ENCODE assay signal across 8 mouse cellular contexts in the genomic region with DNA sequence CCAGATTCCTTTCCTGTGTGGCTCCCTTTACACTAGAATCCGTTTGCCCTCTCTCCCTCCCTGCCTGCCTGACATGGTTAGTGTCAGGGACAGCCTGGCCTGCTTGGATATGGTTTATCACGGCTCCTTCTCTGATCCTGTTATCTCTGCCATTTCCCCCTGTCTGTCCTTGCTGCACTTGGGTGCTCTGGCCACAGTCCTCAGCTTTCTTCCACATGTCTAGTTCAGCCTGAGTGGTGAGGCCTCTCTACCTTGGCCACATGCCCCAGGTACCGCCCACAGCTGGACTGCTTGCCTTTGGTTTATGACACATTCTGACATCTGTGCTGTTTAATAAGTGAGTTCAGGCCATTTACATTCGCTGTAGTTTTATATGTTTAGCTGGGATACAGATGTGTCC. TPM values are rescaled to one million over a fixed set of nuclear protein-coding genes. Genes with fewer than 3 reads are reported as not detected.
DNase-seq lines count a peak whose midpoint lies in the region; ATAC-seq lines count a peak whose summit lies in the region.

No protein-coding gene starts in this region.

- DNase-seq in 416B (ENCODE audit: low read depth): peak; percentile 46
- peak; percentile 87 for DNase-seq in adrenal gland, postnatal 10 days
- no peak for DNase-seq in forebrain, embryonic 10.5 days (ENCODE audit: extremely low spot score, low spot score)
- DNase-seq in thymus, postnatal 4 days: no peak

- ATAC-seq in heart, embryonic 13.5 days (ENCODE audit: extremely low read depth, insufficient number of reproducible peaks, low FRiP score, low TSS enrichment): peak; percentile 33; the same call in 1 of the 2 replicates
- peak; percentile 83; the same call in 1 of the 2 replicates for ATAC-seq in limb, embryonic 13.5 days (ENCODE audit: low FRiP score, low read depth)
- ATAC-seq in stomach, embryonic 16.5 days (ENCODE audit: insufficient read depth, low FRiP score): peak; percentile 71; the same call in 1 of the 2 replicates
- no peak for ATAC-seq in frontal cortex, adult (ENCODE audit: low TSS enrichment)

- WGBS in heart, embryonic 13.5 days: 26% methylated on average over 4 of the region's 4 CpGs
- 25% methylated on average over 4 of the region's 4 CpGs for WGBS in limb, embryonic 13.5 days
- WGBS in stomach, embryonic 16.5 days: 50% methylated on average over 4 of the region's 4 CpGs
- 84% methylated on average over 4 of the region's 4 CpGs for WGBS in forebrain, embryonic 10.5 days

- H3K36me3 ChIP-seq in heart, embryonic 13.5 days: peaks cover 4% of the 10 kb centered on the region; the same call in 1 of the 2 replicates
- H3K36me3 ChIP-seq in limb, embryonic 13.5 days: no peaks in the 10 kb centered on the region
- H3K36me3 ChIP-seq in stomach, embryonic 16.5 days (ENCODE audit: control insufficient read depth, insufficient read depth, low read length): no peaks in the 10 kb centered on the region
- peaks cover 40% of the 10 kb centered on the region for H3K36me3 ChIP-seq in forebrain, embryonic 10.5 days (replicated peaks)

- peaks cover 66% of the 10 kb centered on the region for H3K4me1 ChIP-seq in heart, embryonic 13.5 days
- peaks cover 61% of the 10 kb centered on the region for H3K4me1 ChIP-seq in limb, embryonic 13.5 days
- peaks cover 41% of the 10 kb centered on the region for H3K4me1 ChIP-seq in stomach, embryonic 16.5 days (ENCODE audit: control insufficient read depth, insufficient read depth, low read length)
- H3K4me1 ChIP-seq in forebrain, embryonic 10.5 days: peaks cover 70% of the 10 kb centered on the region

- no peak overlapping the region for H3K4me3 ChIP-seq in heart, embryonic 13.5 days
- no peak overlapping the region for H3K4me3 ChIP-seq in limb, embryonic 13.5 days
- no peak overlapping the region for H3K4me3 ChIP-seq in stomach, embryonic 16.5 days (replicated peaks; ENCODE audit: low read length)
- no peak overlapping the region for H3K4me3 ChIP-seq in forebrain, embryonic 10.5 days

- no peak overlapping the region for H3K4me2 ChIP-seq in heart, embryonic 13.5 days
- H3K4me2 ChIP-seq in limb, embryonic 13.5 days (replicated peaks): peak overlapping the region; percentile 32
- H3K4me2 ChIP-seq in stomach, embryonic 16.5 days (ENCODE audit: low read depth, low read length): no peak overlapping the region

- H3K27ac ChIP-seq in heart, embryonic 13.5 days (replicated peaks): peak overlapping the region; percentile 54
- peak overlapping the region; percentile 68; the same call in 1 of the 2 replicates for H3K27ac ChIP-seq in limb, embryonic 13.5 days
- peak overlapping the region; percentile 72; the same call in 1 of the 2 replicates for H3K27ac ChIP-seq in stomach, embryonic 16.5 days (ENCODE audit: low read length)
- H3K27ac ChIP-seq in forebrain, embryonic 10.5 days: no peak overlapping the region; the same call in 1 of the 2 replicates

- H3K9me3 ChIP-seq in heart, embryonic 13.5 days: no peaks in the 10 kb centered on the region
- H3K9me3 ChIP-seq in limb, embryonic 13.5 days: no peaks in the 10 kb centered on the region
- no peaks in the 10 kb centered on the region for H3K9me3 ChIP-seq in stomach, embryonic 16.5 days (replicated peaks; ENCODE audit: control insufficient read depth, low read length)
- H3K9me3 ChIP-seq in forebrain, embryonic 10.5 days: no peaks in the 10 kb centered on the region

- 0 out of 2 replicates have a peak overlapping the region, but pooled peaks have one; percentile 1 for H3K9ac ChIP-seq in heart, embryonic 13.5 days
- H3K9ac ChIP-seq in limb, embryonic 13.5 days: 0 out of 2 replicates have a peak overlapping the region, but pooled peaks have one; percentile 21
- H3K9ac ChIP-seq in stomach, embryonic 16.5 days (ENCODE audit: low read length): peak overlapping the region; percentile 11; the same call in 1 of the 2 replicates

- no peaks in the 10 kb centered on the region for H3K27me3 ChIP-seq in heart, embryonic 13.5 days (replicated peaks)
- no peaks in the 10 kb centered on the region for H3K27me3 ChIP-seq in limb, embryonic 13.5 days
- no peaks in the 10 kb centered on the region for H3K27me3 ChIP-seq in stomach, embryonic 16.5 days (ENCODE audit: control insufficient read depth, insufficient read depth, low read length)
- no peaks in the 10 kb centered on the region for H3K27me3 ChIP-seq in forebrain, embryonic 10.5 days (ENCODE audit: poor library complexity, severe bottlenecking)

RNA-seq across cellular contexts. Expression of gene Zfp710, which starts 11.1 kb away (rescaled TPM):
- total RNA-seq in adrenal gland, postnatal 10 days (2021): 10 to 100 TPM; 18.7 to 26.9 TPM
- 11.6 and 12.1 TPM in 2 replicates for polyA plus RNA-seq in heart, embryonic 13.5 days (2015; fragmentation: Nextera tagmentation; extraction: Ambion mirVana)
- polyA plus RNA-seq in limb, embryonic 13.5 days (2015; fragmentation: Nextera tagmentation; extraction: Ambion mirVana): 15.0 and 15.9 TPM in 2 replicates
- polyA plus RNA-seq in stomach, embryonic 16.5 days (2015; fragmentation: Nextera tagmentation; extraction: Ambion mirVana): 14.3 and 16.7 TPM in 2 replicates
- 33.3 and 33.4 TPM in 2 replicates for polyA plus RNA-seq in forebrain, embryonic 10.5 days (2016; fragmentation: Nextera tagmentation; extraction: Ambion mirVana)

Comparison
In these comparisons a context has a peak if more than half of its experiments do, and no peak if none do; other contexts are left out.
1. DNase-seq: peak in 416B (single experiment) and adrenal gland, postnatal 10 days (single experiment); none in forebrain, embryonic 10.5 days (single experiment) and thymus, postnatal 4 days (single experiment).
2. Peak in every context shown above with its lines, with median percentiles within 50 percentile points of each other: H3K9ac ChIP-seq.